Mouse (Mus musculus) heart, adult 11 months (tissue): Measurements from ENCODE around the gene Hspa1a.
"Not testable (repeated sequence)": the region's sequence is repeated elsewhere in the genome, so short reads cannot be mapped to it uniquely, and the experiment has no call there.

Experiments used
- DNase-seq: peaks from one replicate; pipeline ENCODE4 v3.0.0; 2022

Hspa1a gene

GRCm38 (mm10) chr17:34962841-34963240 lies 9.1 kb downstream of the Hspa1a start:
- DNase-seq = peak; percentile 91

DNA sequence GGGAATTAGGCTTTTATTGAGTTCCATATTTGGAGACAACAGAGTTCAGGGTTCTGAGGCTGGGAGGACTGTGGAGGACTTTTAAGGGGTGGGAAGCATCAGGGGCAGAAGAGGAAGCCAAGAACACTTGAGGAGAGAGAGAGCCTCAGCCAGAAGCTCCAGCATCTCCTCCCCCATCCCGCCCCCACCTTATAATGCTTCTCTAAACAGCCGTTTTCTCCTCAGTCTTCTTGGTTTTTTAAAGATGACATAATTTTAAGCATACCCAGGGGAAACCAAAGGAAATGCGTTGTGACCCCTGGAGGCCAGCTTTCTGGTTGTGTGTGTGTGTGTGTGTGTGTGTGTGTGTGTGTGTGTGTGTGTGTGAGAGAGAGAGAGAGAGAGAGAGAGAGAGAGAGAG lies 9.8 kb downstream of the Hspa1a start:
- DNase-seq = peak; percentile 95

GRCm38 (mm10) chr17:34960702-34961493 lies 11.1 kb downstream of the Hspa1a start:
- peak; percentile 84 for DNase-seq

DNA sequence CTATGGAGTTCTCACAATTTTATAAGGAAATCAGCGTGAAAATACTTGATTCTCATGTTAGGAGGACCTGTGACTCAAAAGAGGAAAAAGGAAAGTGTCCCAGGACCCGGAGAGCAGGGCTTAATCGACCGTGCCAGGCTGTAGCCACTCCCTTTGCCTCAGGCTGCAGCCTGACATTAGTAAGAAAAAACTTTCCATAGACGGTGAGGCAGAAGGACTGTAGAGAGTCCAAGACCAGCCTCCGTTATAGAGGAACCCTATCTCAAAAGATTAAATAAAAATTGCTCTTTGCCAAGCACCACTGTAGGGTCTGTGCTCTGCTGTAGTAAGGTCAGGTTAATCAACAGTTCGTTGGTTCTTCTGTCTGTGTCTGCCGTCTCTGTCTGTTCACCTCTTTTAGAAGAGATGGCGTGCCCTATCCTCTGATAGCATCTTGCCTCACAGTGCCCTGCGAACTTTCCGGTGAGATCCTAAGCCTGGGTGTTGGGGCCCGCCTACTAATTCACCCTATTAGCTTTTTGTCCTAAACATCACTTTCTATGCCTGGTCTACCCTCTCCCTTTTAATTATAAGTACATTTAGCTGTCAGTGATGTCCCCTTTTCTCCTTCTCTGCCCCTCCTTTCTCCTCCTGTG lies 12.0 kb downstream of the Hspa1a start:
- DNase-seq = peak; percentile 96

GRCm38 (mm10) chr17:34959130-34959778 lies 12.7 kb downstream of the Hspa1a start, which contains the start of gene Hspa1b:
Gene Hspa1b (minus strand): TSS chr17:34959238.
- peak; percentile 99 for DNase-seq

- peak; percentile 87 for DNase-seq
Observed at GRCm38 (mm10) chr17:34958734-34959129, 13.2 kb downstream of the Hspa1a start.

DNA sequence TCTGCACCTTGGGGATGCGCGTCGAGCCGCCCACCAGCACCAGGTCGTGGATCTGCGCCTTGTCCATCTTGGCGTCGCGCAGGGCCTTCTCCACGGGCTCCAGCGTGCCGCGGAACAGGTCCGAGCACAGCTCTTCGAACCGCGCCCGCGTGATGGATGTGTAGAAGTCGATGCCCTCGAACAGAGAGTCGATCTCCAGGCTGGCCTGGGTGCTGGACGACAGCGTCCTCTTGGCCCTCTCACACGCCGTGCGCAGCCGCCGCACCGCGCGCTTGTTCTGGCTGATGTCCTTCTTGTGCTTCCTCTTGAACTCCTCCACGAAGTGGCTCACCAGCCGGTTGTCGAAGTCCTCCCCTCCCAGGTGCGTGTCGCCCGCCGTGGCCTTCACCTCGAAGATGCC lies 14.0 kb downstream of the Hspa1a start:
- DNase-seq = peak; percentile 90

DNA sequence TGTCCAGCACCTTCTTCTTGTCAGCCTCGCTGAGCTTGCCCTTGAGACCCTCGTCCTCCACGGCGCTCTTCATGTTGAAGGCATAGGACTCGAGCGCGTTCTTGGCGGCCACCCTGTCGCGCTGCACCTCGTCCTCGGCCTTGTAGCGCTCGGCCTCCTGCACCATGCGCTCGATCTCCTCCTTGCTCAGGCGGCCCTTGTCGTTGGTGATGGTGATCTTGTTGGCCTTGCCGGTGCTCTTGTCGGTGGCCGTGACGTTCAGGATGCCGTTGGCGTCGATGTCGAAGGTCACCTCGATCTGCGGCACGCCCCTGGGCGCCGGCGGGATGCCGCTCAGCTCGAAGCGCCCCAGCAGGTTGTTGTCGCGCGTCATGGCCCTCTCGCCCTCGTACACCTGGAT lies 14.7 kb downstream of the Hspa1a start:
- DNase-seq = peak; percentile 94

GRCm38 (mm10) chr17:34956340-34956739 lies 15.6 kb downstream of the Hspa1a start:
- no peak for DNase-seq

DNA sequence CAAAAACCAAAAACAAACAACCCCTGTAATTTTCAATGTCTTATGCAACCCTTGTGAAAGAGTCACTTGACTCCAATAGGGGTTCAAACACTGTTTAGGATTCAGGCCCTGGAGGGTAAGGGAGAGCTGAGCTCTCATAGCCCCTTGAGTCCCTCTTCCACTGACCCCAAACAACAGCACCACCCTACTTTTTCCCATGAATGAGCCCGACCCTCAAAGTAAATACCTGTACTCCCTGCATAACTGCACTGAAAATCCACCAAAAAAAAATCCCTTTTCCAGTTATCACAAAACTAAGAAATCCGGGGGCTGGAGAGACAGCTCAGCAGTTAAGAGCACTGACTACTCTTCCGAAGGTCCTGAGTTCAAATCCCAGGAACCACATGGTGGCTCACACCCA lies 16.1 kb downstream of the Hspa1a start:
- no peak for DNase-seq

- peak; percentile 90 for DNase-seq
Observed at GRCm38 (mm10) chr17:34954831-34955230, 17.1 kb downstream of the Hspa1a start.

DNA sequence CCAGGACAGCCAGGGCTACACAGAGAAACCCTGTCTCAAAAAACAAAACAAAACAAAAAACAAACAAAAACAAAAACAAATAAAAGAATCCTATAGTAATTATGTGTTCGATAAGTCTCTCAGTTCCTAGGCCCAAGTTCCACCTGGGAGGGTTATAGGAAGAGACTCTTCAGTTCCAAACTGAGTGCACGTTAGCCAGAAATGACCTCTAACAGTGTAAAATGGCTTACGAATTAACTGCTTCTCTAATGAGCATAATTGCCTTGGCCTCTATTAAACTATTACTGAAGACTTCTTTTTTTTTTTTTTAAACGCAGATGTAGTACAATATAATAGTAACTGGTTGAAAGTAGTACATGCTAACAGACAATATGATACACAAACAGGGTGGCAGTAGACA lies 18.1 kb downstream of the Hspa1a start:
- no peak for DNase-seq

DNA sequence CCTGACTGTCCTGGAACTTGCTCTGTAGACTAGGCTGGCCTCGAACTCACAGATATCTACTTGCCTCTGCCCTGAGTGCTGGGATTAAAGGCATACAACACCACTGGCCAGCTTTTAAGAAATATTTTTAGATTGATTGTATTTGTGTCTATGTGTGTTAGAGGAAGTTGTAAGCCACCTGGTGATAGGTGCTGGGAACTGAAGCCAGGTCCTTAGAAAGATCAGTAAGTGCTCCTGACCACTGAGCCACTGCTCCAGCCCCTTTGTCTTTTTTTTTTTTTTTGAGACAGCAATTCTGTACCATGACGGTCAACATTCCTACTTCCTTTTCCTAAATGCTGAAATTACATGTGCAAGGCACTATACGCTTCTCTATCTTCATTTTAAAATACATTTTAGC lies 18.7 kb downstream of the Hspa1a start:
- no peak for DNase-seq

GRCm38 (mm10) chr17:34952378-34953040 lies 19.4 kb downstream of the Hspa1a start:
- DNase-seq = peak; percentile 99

DNA sequence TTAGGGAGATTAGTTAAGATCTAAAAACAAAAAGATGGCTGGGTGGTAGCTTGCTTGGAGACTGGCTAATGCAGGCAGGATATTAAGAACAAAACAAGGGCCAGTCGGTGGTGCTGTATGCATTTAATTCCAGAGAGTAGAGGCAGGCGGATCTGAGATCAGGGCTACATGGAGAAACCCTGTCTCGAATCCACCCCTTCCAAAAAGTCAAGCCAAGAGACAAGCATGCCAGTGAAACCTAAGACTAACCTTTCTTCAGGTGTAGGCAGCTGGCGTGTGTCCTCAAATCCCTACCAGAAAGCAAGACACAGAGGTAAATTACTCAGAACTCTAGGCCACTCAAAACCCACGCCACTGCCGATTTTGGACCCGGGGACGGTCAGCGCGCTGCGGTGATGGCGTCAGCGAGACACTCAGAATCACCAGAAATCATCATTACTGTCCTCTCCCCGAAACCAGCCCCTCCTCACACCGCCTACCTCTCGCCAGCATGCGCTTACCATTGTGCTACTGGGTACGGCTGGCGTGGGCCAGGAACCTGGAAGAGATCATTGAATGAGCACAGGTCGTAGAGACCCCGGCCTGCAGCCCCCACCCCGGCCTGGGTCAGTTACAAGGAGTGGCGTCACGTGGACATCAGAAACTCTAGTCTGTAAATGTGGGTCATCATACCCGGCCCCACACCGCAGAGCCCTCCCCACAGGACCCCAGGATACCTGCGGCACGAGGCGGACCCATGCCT lies 20.1 kb downstream of the Hspa1a start:
- DNase-seq = no peak

GRCm38 (mm10) chr17:34950514-34951455 lies 21.2 kb downstream of the Hspa1a start:
- no peak for DNase-seq

DNA sequence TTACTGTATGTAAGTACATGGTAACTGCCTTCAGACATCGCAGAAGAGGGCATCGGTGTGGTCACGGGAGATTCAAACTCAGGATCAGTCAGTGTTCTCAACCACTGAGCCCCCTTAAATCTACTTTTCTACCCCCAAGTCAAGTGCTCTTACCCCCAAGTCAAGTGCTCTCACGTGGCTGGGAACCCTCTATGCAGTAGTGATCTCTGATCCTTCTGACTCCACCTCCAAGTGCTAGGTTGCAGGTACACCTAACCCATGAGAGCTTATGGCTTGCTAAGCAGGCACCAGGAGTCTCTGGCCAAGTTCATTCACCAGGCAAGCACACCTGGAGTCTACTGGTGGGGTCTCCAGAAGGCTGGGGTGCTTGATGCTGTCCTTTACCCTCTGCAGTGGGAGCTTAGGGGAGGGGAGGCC lies 22.4 kb downstream of the Hspa1a start:
- DNase-seq = no peak

DNA sequence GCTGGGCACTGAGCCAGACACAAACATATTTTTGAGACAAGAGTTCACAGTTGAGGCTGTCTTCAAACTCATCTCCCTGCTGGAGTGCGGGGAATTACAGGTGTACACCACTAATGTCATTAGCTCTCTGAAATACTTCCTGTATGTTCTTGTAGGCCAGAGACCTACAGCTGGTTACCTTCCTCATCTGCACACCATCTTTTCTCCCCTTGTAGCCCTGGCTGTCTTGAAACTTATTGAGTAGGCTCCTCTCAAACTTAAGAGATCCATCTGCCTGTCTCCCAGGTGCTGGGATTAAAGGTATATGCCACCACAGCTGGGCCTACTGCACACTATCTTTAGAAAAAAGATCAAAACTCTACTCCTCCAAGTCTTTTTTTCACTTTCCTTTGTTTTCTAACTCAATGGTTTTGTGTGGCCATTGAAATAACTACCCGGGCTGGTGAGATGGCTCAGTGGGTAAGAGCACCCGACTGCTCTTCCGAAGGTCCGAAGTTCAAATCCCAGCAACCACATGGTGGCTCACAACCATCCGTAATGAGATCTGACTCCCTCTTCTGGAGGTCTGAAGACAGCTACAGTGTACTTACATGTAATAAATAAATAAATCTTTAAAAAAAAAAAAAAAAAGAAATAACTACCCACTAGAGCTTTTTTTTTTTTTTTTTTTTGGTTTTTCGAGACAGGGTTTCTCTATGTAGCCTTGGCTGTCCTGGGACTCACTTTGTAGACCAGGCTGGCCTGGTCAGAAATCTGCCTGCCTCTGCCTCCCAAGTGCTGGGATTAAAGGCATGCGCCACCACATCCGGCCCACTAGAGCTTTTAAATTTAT lies 23.0 kb downstream of the Hspa1a start:
- not testable (repeated sequence) for DNase-seq

DNA sequence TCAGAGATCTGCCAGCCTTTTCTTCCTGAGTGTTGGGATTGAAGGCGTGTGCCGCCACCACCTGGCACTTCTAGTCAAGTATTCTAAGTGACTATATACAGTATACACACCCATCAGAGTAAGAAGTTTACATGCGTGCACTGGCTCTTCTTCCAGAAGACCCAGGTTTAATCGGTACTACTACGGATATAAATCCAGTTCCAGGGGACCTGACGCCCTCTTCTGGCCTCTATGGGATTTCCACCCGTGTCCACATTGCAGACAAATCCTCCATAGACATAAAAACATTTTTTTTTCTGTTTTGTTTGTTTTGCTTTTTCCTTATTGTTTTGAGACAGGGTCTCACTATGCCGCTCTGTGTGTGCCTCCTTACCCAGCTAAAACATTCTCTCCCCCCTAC lies 24.4 kb downstream of the Hspa1a start:
- DNase-seq = no peak

DNA sequence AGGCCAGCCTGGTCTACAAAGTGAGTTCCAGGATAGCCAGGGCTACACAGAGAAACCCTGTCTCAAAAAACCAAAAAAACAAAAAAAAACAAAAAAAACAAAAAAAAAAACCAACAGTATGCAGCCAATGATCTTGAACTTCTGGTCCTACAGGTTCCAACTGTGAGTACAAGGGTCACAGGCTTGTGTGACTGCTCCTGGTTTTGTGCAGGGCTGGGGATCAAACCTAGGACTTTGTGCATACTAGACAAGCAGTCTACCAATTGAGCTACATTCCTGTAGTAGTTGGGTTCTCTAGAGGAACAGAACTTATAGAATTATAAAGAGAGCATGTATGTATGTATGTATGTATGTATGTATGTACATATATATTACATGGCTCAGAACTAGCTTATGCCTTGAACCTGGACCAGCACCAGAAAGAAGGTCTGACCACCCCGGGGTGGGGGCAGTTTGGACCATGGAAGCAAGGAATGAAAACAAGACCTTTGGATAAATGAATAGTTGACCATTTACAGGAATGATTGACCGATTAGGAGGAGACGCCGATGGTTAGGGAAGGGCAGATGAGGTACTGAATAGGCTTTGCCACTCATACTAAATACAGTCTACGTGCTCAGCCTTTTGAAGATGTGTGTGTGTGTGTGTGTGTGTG lies 25.3 kb downstream of the Hspa1a start:
- DNase-seq = no peak
